Mouse (Mus musculus): ENCODE data around the gene Dock6. TPM values are rescaled to one million over a fixed set of nuclear protein-coding genes. Genes with fewer than 3 reads are reported as not detected.
A peak's percentile ranks its signal among the peaks of the same experiment; 100 is the strongest.

Dock6 gene
- total and polyA plus RNA-seq, 3 experiments = 5.0 to 21.3 TPM; not detected in 1

DNA sequence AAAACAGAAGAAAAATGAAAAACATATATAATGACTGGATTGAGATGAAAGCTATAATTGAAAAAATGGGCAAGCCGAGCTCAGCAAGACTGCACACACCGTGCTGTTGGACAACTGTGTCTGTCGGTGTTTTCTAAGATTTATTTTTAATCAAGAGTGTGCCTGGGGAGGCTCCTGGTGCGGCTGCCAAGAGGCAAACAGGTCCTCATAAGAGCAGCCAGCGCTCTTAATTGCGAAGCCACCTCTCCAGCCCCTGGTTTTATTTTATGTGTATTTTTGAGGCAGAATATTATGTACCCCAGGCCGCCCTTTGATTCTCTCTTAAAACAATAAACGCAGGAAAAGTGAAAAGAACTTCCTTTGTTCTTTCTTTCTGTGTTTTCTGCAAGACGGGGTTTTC is 64.2 kb downstream of the Dock6 start:
- Histone ChIP-seq H3K9ac (ENCODE audit: control insufficient read depth, low read depth, low read length, poor library complexity, severe bottlenecking) (no peak overlapping the region), H3K27ac (ENCODE audit: control insufficient read depth, low read depth, low read length) (no peak overlapping the region), H3K36me3 (ENCODE audit: control insufficient read depth in 1 of 2, insufficient read depth in 2 of 2, low read length in 2 of 2) (no peaks in the 10 kb centered on the region), H3K79me2 (ENCODE audit: control insufficient read depth, insufficient read depth, low read length, poor library complexity) (no peaks in the 10 kb centered on the region), H3K4me1 (ENCODE audit: control insufficient read depth in 1 of 2, insufficient read depth in 2 of 2, low read length in 2 of 2) (peaks cover 5% of the 10 kb centered on the region in 2 experiments; a peak in 3 of 4 replicates), H3K4me3 (ENCODE audit: control insufficient read depth in 1 of 2, insufficient read depth in 1 of 2, low read depth in 2 of 2, low read length in 2 of 2) (no peak overlapping the region), H3K27me3 (ENCODE audit: control insufficient read depth in 1 of 2, insufficient read depth in 2 of 2, low read length in 2 of 2) (no peaks in the 10 kb centered on the region), H3K9me3 (replicated peaks; ENCODE audit: insufficient read depth, low read length) (no peaks in the 10 kb centered on the region)
- TF ChIP-seq SMC3 (IDR thresholded peaks at IDR 0.05; ENCODE audit: low read depth, low read length) (no peak), ETS1 (IDR thresholded peaks at IDR 0.05; ENCODE audit: low read depth, low read length) (no peak)
- DNase-seq (ENCODE audit: low read depth, low spot score) = no peak

DNA sequence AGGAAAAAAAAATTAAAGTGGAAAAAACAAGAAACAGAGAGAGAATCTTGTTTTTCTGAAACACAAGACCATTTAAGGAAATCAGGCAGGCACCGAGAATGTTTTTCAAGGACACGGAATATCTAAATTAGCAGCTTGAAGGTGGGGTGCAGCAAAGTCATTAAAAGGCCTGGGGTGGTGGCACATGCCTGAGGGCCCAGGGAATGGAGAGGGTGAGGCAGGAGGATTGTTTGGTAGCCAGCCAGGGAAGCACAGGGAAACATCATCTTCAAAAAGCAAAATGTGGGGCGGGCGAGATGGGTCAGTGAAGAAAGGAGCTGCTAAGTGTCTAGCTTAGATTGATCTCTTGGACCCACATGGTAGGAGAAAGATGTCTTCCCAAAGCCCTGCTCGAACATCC is 64.8 kb downstream of the Dock6 start:
- Histone ChIP-seq H3K27me3 (ENCODE audit: control insufficient read depth in 1 of 2, insufficient read depth in 2 of 2, low read length in 2 of 2) (no peaks in the 10 kb centered on the region), H3K36me3 (ENCODE audit: control insufficient read depth in 1 of 2, insufficient read depth in 2 of 2, low read length in 2 of 2) (no peaks in the 10 kb centered on the region), H3K9me3 (replicated peaks; ENCODE audit: insufficient read depth, low read length) (no peaks in the 10 kb centered on the region), H3K9ac (ENCODE audit: control insufficient read depth, low read depth, low read length, poor library complexity, severe bottlenecking) (no peak overlapping the region), H3K4me3 (ENCODE audit: control insufficient read depth in 1 of 2, insufficient read depth in 1 of 2, low read depth in 2 of 2, low read length in 2 of 2) (no peak overlapping the region), H3K79me2 (ENCODE audit: control insufficient read depth, insufficient read depth, low read length, poor library complexity) (no peaks in the 10 kb centered on the region), H3K27ac (ENCODE audit: control insufficient read depth, low read depth, low read length) (no peak overlapping the region), H3K4me1 (ENCODE audit: control insufficient read depth in 1 of 2, insufficient read depth in 2 of 2, low read length in 2 of 2) (peaks cover 5% of the 10 kb centered on the region in 2 experiments; a peak in 2 of 4 replicates)
- no peak for TF ChIP-seq TAL1 (IDR thresholded peaks at IDR 0.05; ENCODE audit: low read length)
- 0 out of 6 replicates have a peak, but pooled peaks of 1 of the 3 experiments have one; percentile 9 for TF ChIP-seq CTCF (IDR thresholded peaks at IDR 0.05 in 2 of 3, conservative IDR thresholded peaks at IDR 0.05 in 1 of 3; ENCODE audit: control insufficient read depth in 1 of 3, insufficient read depth in 1 of 3, low read depth in 2 of 3, low read length in 3 of 3, poor library complexity in 1 of 3, severe bottlenecking in 1 of 3)
- no peak for DNase-seq (ENCODE audit: low read depth, low spot score)

DNA sequence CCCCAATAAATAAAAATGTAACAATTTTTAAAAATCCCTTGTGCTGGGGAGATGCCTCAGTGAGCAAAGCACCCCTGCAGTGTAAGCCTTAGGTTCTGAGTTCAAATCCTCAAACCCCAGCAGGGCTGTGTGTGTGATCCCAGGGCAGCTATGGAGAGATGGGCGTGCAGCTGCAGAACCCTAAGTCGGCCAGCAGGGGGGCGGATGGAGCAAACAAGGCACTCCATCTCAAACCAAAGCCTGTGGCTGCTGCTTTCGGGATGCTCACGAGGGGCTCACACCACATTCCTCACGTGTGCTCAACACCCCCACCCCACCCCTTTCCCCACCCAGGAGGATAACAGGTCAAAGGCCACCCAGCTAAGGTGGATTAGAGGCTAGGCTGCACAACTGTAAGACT is 65.5 kb downstream of the Dock6 start:
- Histone ChIP-seq H3K4me3 (ENCODE audit: control insufficient read depth in 1 of 2, insufficient read depth in 1 of 2, low read depth in 2 of 2, low read length in 2 of 2) (no peak overlapping the region), H3K27ac (ENCODE audit: control insufficient read depth, low read depth, low read length) (no peak overlapping the region)
- DNase-seq (ENCODE audit: low read depth, low spot score) = peak; percentile 91

More for the DNA sequence above, 65.5 kb downstream of the Dock6 start:
- Histone ChIP-seq H3K9me3 (replicated peaks; ENCODE audit: insufficient read depth, low read length) (no peaks in the 10 kb centered on the region), H3K27me3 (ENCODE audit: control insufficient read depth in 1 of 2, insufficient read depth in 2 of 2, low read length in 2 of 2) (no peaks in the 10 kb centered on the region), H3K4me1 (ENCODE audit: control insufficient read depth in 1 of 2, insufficient read depth in 2 of 2, low read length in 2 of 2) (peaks cover 9 to 12% of the 10 kb centered on the region in 2 experiments), H3K79me2 (ENCODE audit: control insufficient read depth, insufficient read depth, low read length, poor library complexity) (no peaks in the 10 kb centered on the region), H3K9ac (ENCODE audit: control insufficient read depth, low read depth, low read length, poor library complexity, severe bottlenecking) (no peak overlapping the region), H3K36me3 (ENCODE audit: control insufficient read depth in 1 of 2, insufficient read depth in 2 of 2, low read length in 2 of 2) (peaks cover 0 to 6% of the 10 kb centered on the region in 2 experiments; a peak in 2 of 4 replicates)
- TF ChIP-seq SMC3 (IDR thresholded peaks at IDR 0.05; ENCODE audit: low read depth, low read length) = peak; percentile 80
- TF ChIP-seq ZC3H11A (IDR thresholded peaks at IDR 0.05; ENCODE audit: low read depth, low read length) = peak; percentile 69
- TF ChIP-seq RCOR1 (IDR thresholded peaks at IDR 0.05; ENCODE audit: low read depth, low read length) = peak; percentile 48; the same call in 1 of the 2 replicates
- TF ChIP-seq SIN3A (IDR thresholded peaks at IDR 0.05; ENCODE audit: low read length) = peak; percentile 42; the same call in 1 of the 2 replicates
- TF ChIP-seq CTCF (IDR thresholded peaks at IDR 0.05 in 2 of 3, conservative IDR thresholded peaks at IDR 0.05 in 1 of 3; ENCODE audit: control insufficient read depth in 1 of 3, insufficient read depth in 1 of 3, low read depth in 2 of 3, low read length in 3 of 3, poor library complexity in 1 of 3, severe bottlenecking in 1 of 3) = peak; percentile 95 to 99 (median 98)
- no peak for TF ChIP-seq CHD2 (IDR thresholded peaks at IDR 0.05; ENCODE audit: low read length)
- no peak for TF ChIP-seq EP300 (IDR thresholded peaks at IDR 0.05; ENCODE audit: low read depth in 1 of 2, low read length in 2 of 2)
- TF ChIP-seq BHLHE40 (IDR thresholded peaks at IDR 0.05; ENCODE audit: borderline replicate concordance, low read depth, low read length) = 0 out of 2 replicates have a peak, but pooled peaks have one; percentile 48
- TF ChIP-seq ZMIZ1 (IDR thresholded peaks at IDR 0.05; ENCODE audit: low read depth, low read length) = no peak
- peak in 1 of 2 experiments; percentile 6; a peak in 1 of 4 replicates for TF ChIP-seq POLR2A (IDR thresholded peaks at IDR 0.05; ENCODE audit: control insufficient read depth in 1 of 2, insufficient read depth in 1 of 2, low read depth in 1 of 2, low read length in 2 of 2, poor library complexity in 1 of 2)
- TF ChIP-seq RAD21 (IDR thresholded peaks at IDR 0.05; ENCODE audit: low read depth, low read length) = peak; percentile 68
- TF ChIP-seq ZNF384 (IDR thresholded peaks at IDR 0.05; ENCODE audit: low read depth, low read length) = peak; percentile 57
- TF ChIP-seq HCFC1 (IDR thresholded peaks at IDR 0.05; ENCODE audit: low read depth, low read length) = peak; percentile 46; the same call in 1 of the 2 replicates
